Mouse (Mus musculus) midbrain, embryonic 14.5 days (tissue): ENCODE measurements at regions not wholly inside any gene's neighbourhood (a gene's known extent, or its start where the extent isn't known, plus 50 kb on each side); places are given as distances from the start of the nearest gene placed in this dataset.

Experiments used
- ATAC-seq: fragments of 200-750 bp; cut with Nextera tagmentation; 2 replicates; pipeline ENCODE4 v1.8.0; 2017; ENCODE audit warnings: moderate number of reproducible peaks, moderate library complexity; ENCODE audit not compliant: low FRiP score, low TSS enrichment
- DNase-seq: peaks from one replicate; pipeline ENCODE4 v3.0.0-alpha.2; 2015
- H3K27ac ChIP-seq: fragments of 300-500 bp; sonication (generic); replicated peaks from 2 replicates; pipeline ENCODE4 v1.5.1; 2014; ENCODE audit warnings: mild to moderate bottlenecking, low read depth, low read length, moderate library complexity
- H3K27me3 ChIP-seq: fragments of 300-500 bp; sonication (generic); 2 replicates; pipeline ENCODE4 v1.6.1; 2014; ENCODE audit warnings: low read length, control low read depth, mixed read lengths; ENCODE audit not compliant: control insufficient read depth, insufficient read depth
- H3K36me3 ChIP-seq: fragments of 300-500 bp; sonication (generic); 2 replicates; pipeline ENCODE4 v1.6.1; 2014; ENCODE audit warnings: low read length, control low read depth; ENCODE audit not compliant: control insufficient read depth, insufficient read depth
- H3K4me1 ChIP-seq: fragments of 300-500 bp; sonication (generic); 2 replicates; pipeline ENCODE4 v1.6.1; 2014; ENCODE audit warnings: mild to moderate bottlenecking, antibody characterized with exemption, low read length, control low read depth; ENCODE audit not compliant: control insufficient read depth, insufficient read depth
- H3K4me2 ChIP-seq: fragments of 300-500 bp; sonication (generic); 2 replicates; pipeline ENCODE4 v1.6.1; 2014; ENCODE audit warnings: mild to moderate bottlenecking, low read length, moderate library complexity
- H3K4me3 ChIP-seq: fragments of 300-500 bp; sonication (generic); replicated peaks from 2 replicates; pipeline ENCODE4 v1.5.1; 2014; ENCODE audit warnings: low read depth, low read length
- H3K9ac ChIP-seq: fragments of 300-500 bp; sonication (generic); replicated peaks from 2 replicates; pipeline ENCODE4 v1.6.1; 2014; ENCODE audit warnings: mild to moderate bottlenecking, low read length, moderate library complexity
- H3K9me3 ChIP-seq: fragments of 300-500 bp; sonication (generic); 2 replicates; pipeline ENCODE4 v1.6.1; 2016; ENCODE audit warnings: low read length, control low read depth, mixed read lengths; ENCODE audit not compliant: control insufficient read depth
- WGBS: fragments of 180-500 bp; shearing (Covaris S2); extraction: QIAGEN DNeasy Blood & Tissue Kit; methylation state at CpG from one replicate; pipeline ENCODE4 v1.1.7; 2014; 5-methylcytosine and 5-hydroxymethylcytosine counted together

- Histone ChIP-seq H3K4me2 (no peak overlapping the region), H3K4me1 (no peaks in the 10 kb centered on the region), H3K9ac (no peak overlapping the region), H3K4me3 (no peak overlapping the region), H3K27me3 (no peaks in the 10 kb centered on the region), H3K9me3 (no peaks in the 10 kb centered on the region), H3K27ac (no peak overlapping the region), H3K36me3 (no peaks in the 10 kb centered on the region)
- DNase-seq = no peak
- ATAC-seq = no peak
- WGBS = 93% methylated on average over 4 of the region's 4 CpGs
Observed at GRCm38 (mm10) chr16:71004211-71004610, 690.5 kb downstream of the Gbe1 start.

- H3K9me3 ChIP-seq = no peaks in the 10 kb centered on the region
- H3K36me3 ChIP-seq = no peaks in the 10 kb centered on the region
- no peak overlapping the region for H3K4me2 ChIP-seq
- no peak overlapping the region for H3K9ac ChIP-seq
- no peaks in the 10 kb centered on the region for H3K4me1 ChIP-seq
- ATAC-seq (no peak), DNase-seq (peak; percentile 2)
- no peak overlapping the region for H3K27ac ChIP-seq
- H3K4me3 ChIP-seq = no peak overlapping the region
- no peaks in the 10 kb centered on the region for H3K27me3 ChIP-seq
- 65% methylated on average over 2 of the region's 2 CpGs for WGBS
Observed at GRCm38 (mm10) chr16:71043381-71043780, 729.6 kb downstream of the Gbe1 start.

DNA sequence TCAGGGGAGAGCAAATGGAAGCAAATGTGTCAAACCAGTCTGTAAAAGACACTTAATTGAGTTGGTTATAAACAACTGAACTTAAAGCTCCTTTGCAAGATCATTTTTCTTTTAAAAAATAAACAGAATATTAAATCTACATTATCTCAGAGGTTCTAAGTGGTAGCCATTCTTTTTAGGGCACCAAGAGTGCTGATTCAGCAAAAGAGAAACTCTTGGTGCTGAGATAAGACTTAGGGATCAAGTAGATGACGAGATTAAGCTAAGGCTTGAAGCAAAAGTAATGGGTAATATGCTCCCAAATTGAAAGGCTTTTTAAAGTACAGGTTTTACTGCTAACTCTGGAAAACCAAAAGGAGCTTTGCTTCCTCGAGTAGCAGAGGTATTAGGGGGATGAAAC lies 740.5 kb downstream of the Gbe1 start:
- H3K36me3 ChIP-seq = no peaks in the 10 kb centered on the region
- 55% methylated on average over 2 of the region's 2 CpGs for WGBS
- no peak overlapping the region for H3K9ac ChIP-seq
- no peak overlapping the region for H3K27ac ChIP-seq
- ATAC-seq = no peak
- no peak for DNase-seq
- H3K4me3 ChIP-seq = no peak overlapping the region
- no peaks in the 10 kb centered on the region for H3K27me3 ChIP-seq
- H3K9me3 ChIP-seq = no peaks in the 10 kb centered on the region
- no peak overlapping the region for H3K4me2 ChIP-seq
- no peaks in the 10 kb centered on the region for H3K4me1 ChIP-seq

- no peaks in the 10 kb centered on the region for H3K27me3 ChIP-seq
- no peaks in the 10 kb centered on the region for H3K4me1 ChIP-seq
- DNase-seq = no peak
- no peak overlapping the region for H3K4me2 ChIP-seq
- H3K36me3 ChIP-seq = no peaks in the 10 kb centered on the region
- no peaks in the 10 kb centered on the region for H3K9me3 ChIP-seq
- no peak for ATAC-seq
- H3K4me3 ChIP-seq = no peak overlapping the region
- no peak overlapping the region for H3K27ac ChIP-seq
- no peak overlapping the region for H3K9ac ChIP-seq
- 73% methylated on average over 3 of the region's 3 CpGs for WGBS
Observed at GRCm38 (mm10) chr16:71062754-71063153, 749.0 kb downstream of the Gbe1 start.

DNA sequence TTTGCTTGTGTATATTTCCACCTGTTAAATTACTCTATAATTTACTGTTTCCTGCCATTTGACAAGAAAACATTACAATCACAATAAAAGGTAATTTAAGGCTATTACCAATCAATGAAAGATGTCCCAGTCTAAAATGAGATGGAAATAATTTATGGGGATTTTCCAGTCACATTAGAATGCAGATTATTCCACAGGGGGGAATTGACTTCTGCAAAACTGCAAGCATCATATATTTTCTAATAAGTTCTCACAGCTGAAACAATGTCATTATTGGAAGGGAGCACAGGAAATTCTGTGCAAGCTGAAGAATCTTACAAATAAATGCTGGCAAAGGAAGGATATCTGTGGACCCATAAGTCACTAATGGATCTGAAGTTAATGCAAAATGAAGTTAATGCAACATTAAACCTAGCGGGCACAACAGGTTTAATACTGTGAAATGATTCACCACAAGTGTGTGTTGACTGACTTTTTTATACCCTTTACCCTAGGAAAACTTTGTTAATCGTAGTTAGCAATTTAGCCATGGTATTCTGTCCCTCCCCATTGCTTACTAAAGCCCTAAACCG lies 749.7 kb downstream of the Gbe1 start:
- DNase-seq (no peak), ATAC-seq (no peak)
- no peaks in the 10 kb centered on the region for H3K9me3 ChIP-seq
- H3K4me1 ChIP-seq = peaks cover under 1% of the 10 kb centered on the region; the same call in 1 of the 2 replicates
- no peaks in the 10 kb centered on the region for H3K36me3 ChIP-seq
- WGBS = 89% methylated on average over 3 of the region's 3 CpGs
- no peak overlapping the region for H3K4me3 ChIP-seq
- no peak overlapping the region for H3K9ac ChIP-seq
- no peak overlapping the region for H3K27ac ChIP-seq
- H3K27me3 ChIP-seq = no peaks in the 10 kb centered on the region
- H3K4me2 ChIP-seq = no peak overlapping the region

DNA sequence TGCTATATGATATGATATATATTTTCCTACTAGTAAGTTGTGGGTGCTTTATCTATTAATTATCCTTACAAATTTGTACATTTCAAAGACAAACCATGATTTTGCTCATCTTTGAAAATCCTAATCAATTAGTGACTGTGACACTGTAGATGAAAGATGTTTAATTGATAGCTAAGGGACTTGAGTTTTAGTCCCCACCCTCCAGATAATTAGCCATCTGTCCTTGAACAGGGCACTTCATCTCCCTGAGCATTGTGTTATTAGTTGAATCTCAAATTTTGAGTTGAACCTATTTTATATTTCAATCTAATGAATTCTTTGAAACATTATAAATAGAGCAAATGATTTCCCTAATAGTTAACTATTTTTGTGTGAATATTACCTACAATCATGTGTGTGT lies 756.4 kb downstream of the Gbe1 start:
- DNase-seq (peak; percentile 23), ATAC-seq (no peak)
- Histone ChIP-seq H3K27me3 (no peaks in the 10 kb centered on the region), H3K4me3 (no peak overlapping the region), H3K9ac (no peak overlapping the region), H3K9me3 (no peaks in the 10 kb centered on the region), H3K4me1 (peaks cover 5% of the 10 kb centered on the region; the same call in 1 of the 2 replicates), H3K36me3 (no peaks in the 10 kb centered on the region), H3K27ac (no peak overlapping the region), H3K4me2 (no peak overlapping the region)

- WGBS = 81% methylated on average over 3 of the region's 3 CpGs
- no peaks in the 10 kb centered on the region for H3K4me1 ChIP-seq
- H3K36me3 ChIP-seq = no peaks in the 10 kb centered on the region
- no peaks in the 10 kb centered on the region for H3K9me3 ChIP-seq
- H3K27ac ChIP-seq = no peak overlapping the region
- no peak overlapping the region for H3K9ac ChIP-seq
- H3K4me3 ChIP-seq = no peak overlapping the region
- no peaks in the 10 kb centered on the region for H3K27me3 ChIP-seq
- no peak overlapping the region for H3K4me2 ChIP-seq
- DNase-seq = no peak
- no peak for ATAC-seq
Observed at GRCm38 (mm10) chr16:71102829-71103228, 789.1 kb downstream of the Gbe1 start.

GRCm38 (mm10) chr16:71108979-71109378 lies 795.2 kb downstream of the Gbe1 start:
- no peaks in the 10 kb centered on the region for H3K36me3 ChIP-seq
- 84% methylated on average over 1 of the region's 1 CpGs for WGBS

DNA sequence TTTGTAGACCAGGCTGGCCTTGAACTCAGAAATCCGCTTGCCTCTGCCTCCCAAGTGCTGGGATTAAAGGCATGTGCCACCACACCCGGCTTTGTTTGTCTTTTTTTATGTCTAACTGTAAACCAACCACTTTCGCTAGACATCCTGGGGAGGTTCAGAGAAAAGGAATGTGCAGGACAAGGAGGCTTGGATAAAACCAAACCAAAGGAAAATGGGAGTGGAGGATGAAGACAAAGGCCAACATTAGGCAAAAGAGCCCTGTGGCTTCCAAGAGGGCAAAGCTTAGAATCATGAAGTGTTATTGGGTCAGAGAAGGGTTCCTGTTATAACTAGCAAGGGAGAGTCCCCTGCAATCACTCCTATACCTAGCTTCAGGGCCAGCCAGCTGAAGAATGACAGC lies 800.6 kb downstream of the Gbe1 start:
- Histone ChIP-seq H3K27ac (no peak overlapping the region), H3K9me3 (no peaks in the 10 kb centered on the region), H3K4me1 (no peaks in the 10 kb centered on the region), H3K4me3 (no peak overlapping the region), H3K4me2 (no peak overlapping the region), H3K9ac (no peak overlapping the region), H3K36me3 (no peaks in the 10 kb centered on the region), H3K27me3 (no peaks in the 10 kb centered on the region)
- ATAC-seq (no peak), DNase-seq (no peak)
- 93% methylated on average over 3 of the region's 3 CpGs for WGBS

More at GRCm38 (mm10) chr16:71108979-71109378, 795.2 kb downstream of the Gbe1 start:
- no peaks in the 10 kb centered on the region for H3K9me3 ChIP-seq
- H3K9ac ChIP-seq = no peak overlapping the region
- H3K4me3 ChIP-seq = no peak overlapping the region
- H3K27me3 ChIP-seq = no peaks in the 10 kb centered on the region
- no peaks in the 10 kb centered on the region for H3K4me1 ChIP-seq
- no peak overlapping the region for H3K4me2 ChIP-seq
- DNase-seq = no peak
- ATAC-seq = no peak
- H3K27ac ChIP-seq = no peak overlapping the region
